Mouse (Mus musculus) brown adipose tissue, adult 24 weeks (tissue): ENCODE results near the gene Mdga2. TPM values are rescaled to one million over a fixed set of nuclear protein-coding genes. Genes with fewer than 3 reads are reported as not detected.
A peak's percentile ranks its signal among the peaks of the same experiment; 100 is the strongest.

ENCODE experiments used
- H3K27ac ChIP-seq: fragments of 200-500 bp; replicated peaks from 2 replicates; pipeline ENCODE4 v1.5.1; 2012; ENCODE audit warnings: low read depth, mild to moderate bottlenecking, low read length
- H3K4me1 ChIP-seq: fragments of 200-500 bp; 2 replicates; pipeline ENCODE4 v1.6.1; 2012; ENCODE audit warnings: low read length, mixed read lengths; ENCODE audit not compliant: control insufficient read depth, insufficient read depth, insufficient read length
- H3K4me3 ChIP-seq: fragments of 200-500 bp; 2 replicates; pipeline ENCODE4 v1.5.1; 2012; ENCODE audit warnings: low read depth, mild to moderate bottlenecking, low read length, moderate library complexity; ENCODE audit not compliant: insufficient read depth
- polyA plus RNA-seq: library from polyadenylated mRNA; stranded (reverse); fragments of >200 nt; gene quantifications from 2 replicates; pipeline ENCODE4 v1.2.4, GENCODE M21; 2012; ENCODE audit not compliant: missing spikeins, insufficient read depth, insufficient read length

Mdga2 gene
- polyA plus RNA-seq, result 0.20 and 0.29 TPM in 2 replicates

DNA sequence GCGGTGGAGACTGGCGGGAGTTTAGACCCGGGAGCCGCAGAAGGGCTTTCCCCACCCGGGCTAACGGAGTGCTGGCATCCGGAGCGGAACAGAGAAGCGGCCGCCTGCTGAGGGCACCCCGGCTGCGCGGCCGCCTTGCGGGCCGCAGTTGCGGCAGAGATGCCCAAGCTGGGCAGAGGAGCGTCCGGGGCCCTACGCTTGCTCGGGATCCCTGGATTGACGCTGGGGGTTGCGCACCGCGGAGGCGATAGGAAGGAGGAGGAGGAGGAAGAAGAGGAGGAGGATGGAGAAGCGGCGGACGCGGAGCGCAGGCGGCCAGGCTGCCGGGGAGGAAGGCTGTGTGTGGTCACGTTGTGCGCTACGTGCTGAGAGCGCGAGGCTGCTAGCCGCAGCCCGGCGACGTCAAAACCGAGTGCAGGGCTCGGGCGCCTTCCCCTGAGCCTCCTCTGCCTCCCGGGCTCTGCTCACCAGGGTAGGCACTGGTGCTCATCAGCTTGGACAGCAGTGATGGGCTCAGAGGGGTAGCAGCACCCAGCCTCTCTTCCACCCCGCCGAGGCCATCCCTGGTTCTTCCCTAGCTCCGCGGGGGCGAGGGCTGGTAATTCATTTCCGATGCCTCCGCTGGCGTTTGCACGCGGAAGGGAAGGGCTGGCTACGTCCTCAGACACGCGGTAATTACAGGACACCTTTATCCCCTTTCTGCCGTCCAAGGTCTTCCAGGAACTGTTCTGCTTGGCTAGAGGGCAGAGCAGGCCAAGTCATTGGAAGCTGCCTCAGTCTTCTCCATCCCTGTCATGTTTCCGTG is at the start of gene Mdga2:
Gene Mdga2 (minus strand): TSS at position 329 of the 805 bp plus-strand sequence.
- Histone ChIP-seq H3K4me3 (peak within 1 kb of the TSS; percentile 50), H3K27ac (no peak within 1 kb of the TSS), H3K4me1 (no peaks in the 10 kb centered on the region)

DNA sequence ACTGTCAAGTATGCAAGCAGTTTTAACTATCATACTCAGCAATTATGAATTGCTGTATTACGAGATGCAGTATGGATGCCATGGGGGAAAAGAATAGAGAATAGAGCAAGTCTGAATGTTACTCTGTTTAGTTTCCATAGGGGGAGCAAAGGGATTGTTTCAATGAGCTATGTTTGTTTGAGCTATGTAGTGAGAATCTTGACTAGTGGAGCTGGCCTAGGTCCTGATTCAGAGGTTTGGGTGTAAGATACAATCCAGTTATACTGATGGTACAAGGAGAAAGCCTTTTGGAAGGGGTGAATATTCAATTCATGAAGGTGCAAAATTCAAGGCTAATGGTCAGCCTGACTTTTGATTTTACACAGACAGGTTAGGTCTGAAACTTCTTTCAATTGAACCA is 45.1 kb upstream of the Mdga2 start:
- H3K4me1 ChIP-seq, result no peaks in the 10 kb centered on the region
- H3K4me3 ChIP-seq, result no peak overlapping the region
- H3K27ac ChIP-seq, result no peak overlapping the region

DNA sequence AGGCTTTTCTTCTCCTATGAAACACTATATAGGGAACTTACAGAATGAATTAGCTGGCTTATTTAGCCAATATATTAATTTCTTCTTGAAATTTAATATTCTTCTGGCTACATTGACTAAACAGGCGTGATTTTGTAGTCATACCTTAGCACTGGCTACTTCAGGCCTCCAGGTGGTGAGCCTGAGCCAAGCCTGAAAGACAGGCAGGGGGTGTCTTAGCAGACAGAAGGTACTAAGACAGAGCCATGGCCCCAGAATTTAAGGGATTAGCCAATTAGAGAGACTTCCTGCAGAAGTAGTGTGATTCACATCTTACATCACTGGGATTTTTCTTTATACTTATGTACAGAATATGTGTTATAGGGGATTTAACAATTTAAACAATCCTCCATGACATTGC is 1.2 kb upstream of the Mdga2 start:
- Histone ChIP-seq H3K27ac (no peak overlapping the region), H3K4me1 (no peaks in the 10 kb centered on the region)

DNA sequence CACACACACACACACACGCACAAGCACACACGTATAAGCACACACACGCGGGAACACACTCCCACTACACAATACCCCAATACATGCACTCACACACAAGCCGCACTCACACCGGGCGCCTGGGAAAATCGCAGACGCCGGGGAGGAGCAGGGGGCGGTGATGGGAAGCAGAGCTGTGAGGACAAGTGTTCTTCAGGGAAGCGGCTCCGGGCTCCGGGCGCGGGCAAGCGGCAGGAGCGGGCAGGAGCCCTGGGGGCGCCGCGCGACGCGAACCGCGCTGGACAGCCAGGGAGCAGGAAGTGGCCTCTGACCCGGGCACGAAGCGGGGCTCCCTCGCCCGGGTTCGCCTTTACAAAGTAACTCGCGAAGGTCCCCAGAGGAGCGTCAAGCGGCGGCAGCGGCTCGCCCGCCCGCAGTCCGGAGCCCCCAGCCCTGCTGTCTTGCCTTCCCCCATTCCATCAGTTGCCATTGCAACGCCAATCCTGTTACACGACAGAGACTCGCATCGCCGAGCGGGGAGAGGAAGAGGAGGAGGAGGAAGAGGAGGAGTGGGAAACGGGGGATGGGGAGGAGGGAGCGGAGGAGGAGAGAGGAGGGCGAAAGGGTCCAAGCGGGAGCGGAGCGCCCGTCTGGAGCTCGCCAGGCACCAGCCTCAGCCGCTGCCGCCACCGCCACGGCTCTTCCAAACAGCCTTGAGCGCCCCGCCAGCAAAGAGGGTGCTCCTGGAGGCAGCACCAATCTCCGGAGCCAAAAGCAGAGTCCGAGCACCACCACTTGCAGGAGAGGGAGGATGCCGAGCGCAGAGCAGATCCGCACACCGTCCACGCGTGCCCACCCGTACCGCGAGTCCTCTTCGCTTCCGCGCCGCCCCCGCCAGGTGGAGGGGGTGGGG is 774 bp downstream of the Mdga2 start:
- Histone ChIP-seq H3K4me3 (peak overlapping the region; percentile 50), H3K4me1 (no peaks in the 10 kb centered on the region), H3K27ac (no peak overlapping the region)

More for the DNA sequence above, 1.2 kb upstream of the Mdga2 start:
- H3K4me3 ChIP-seq, result no peak overlapping the region

DNA sequence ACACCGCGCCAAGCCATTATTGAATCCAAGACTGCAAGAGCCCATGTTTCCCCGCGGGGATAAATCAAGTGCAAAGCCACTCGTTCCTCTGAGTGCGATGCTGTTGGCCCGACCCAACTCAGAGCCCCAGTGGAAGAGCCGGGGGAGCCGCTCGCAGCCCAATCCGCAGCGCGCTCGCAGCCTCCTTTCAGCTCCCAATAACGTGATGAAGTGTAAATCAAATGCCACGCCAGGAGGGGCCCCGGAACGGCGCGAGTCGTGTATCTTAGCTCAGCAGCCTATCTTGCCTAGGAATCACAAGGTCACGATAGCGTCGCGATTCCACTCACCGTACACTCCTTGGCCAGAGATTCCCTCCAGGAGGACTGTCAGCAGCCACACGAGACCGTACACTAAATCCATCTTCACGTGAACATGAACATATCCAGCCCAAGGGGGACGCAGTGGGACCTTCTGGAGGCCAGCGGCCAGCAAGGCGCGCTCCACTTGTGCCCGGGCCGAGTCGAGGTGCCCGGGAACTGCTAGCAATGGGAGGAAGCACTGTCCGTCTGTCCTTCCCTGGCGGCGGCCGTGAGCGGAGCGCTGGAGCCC is 1.6 kb downstream of the Mdga2 start:
- peak overlapping the region; percentile 50 for H3K4me3 ChIP-seq
- no peaks in the 10 kb centered on the region for H3K4me1 ChIP-seq
- no peak overlapping the region for H3K27ac ChIP-seq

DNA sequence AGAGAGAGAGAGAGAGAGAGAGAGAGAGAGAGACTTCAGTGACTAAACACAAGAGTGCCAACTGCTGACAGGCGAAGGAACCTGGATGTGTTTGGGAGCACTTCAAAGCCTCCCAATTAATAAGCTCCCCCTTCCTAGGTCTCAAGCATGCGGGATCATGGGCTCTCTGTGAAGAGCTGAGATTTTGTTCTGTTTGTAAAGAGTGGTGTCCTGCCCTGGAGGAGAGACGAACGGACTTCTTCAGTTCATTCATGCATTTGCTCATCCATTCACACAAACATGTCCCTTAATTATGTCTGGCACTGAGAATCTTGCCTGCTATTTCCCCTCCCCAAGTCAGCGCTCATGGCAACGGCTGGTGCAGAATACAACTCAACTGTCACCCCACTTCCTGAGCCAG is 2.3 kb downstream of the Mdga2 start:
- Histone ChIP-seq H3K4me1 (no peaks in the 10 kb centered on the region), H3K27ac (no peak overlapping the region), H3K4me3 (no peak overlapping the region)

DNA sequence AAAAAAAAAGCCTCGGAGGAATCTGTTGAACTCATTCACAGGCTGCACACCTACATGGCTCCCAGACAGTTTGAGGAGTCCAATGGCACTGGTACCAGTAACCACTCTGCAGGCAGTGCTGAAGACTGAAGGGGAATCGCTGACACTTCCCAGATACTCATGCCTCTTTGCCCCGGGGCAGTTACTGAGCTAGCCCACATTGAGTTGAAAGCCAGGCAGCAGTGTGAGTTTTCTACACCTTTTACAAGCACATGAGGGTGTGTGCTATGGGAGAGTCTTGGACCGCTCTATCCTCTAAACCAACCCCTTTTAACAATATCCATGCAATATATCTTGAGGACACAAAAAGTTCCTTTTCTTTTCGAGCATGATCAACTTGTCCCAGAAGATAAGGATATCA is 2.8 kb downstream of the Mdga2 start:
- H3K4me1 ChIP-seq, result no peaks in the 10 kb centered on the region
- H3K4me3 ChIP-seq, result no peak overlapping the region
- no peak overlapping the region for H3K27ac ChIP-seq

DNA sequence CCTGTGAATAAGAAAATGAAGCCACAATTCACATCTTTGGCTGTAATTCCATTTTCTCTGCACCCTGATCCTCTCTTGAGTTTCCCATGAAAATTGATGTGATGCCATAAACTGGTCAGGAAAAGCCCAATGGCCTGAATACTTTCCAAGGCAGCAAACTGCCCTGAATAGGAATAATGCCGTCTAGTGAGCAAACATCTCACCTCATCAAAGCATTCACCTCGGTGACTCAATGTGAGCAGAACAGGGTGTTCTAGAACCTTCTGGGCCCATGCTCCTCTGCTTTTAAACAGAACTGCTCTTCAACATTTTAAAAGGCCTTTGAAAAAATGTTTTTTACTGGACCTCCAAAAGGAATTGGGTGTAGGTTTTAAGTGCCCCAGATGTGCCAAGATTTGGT is 9.5 kb downstream of the Mdga2 start:
- no peaks in the 10 kb centered on the region for H3K4me1 ChIP-seq
- no peak overlapping the region for H3K4me3 ChIP-seq
- no peak overlapping the region for H3K27ac ChIP-seq

DNA sequence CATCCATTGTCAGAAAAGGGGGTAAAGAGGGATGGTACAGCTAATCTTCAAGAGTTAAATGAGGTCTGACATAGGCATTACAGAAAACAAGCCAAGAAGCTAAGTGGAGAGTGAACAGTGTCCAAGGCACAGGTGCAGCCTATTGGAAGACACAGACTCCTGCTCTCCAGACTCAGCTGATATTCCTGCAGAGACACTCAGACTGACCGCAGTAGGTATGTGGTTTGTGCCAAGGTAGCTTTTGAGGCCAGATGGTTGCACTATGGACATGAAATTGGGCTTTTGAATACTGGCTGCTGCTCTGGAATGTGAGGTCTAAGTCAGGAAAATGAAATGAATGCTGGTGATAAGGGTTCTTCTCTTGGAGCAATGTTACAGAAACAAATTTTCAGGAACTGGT is 44.2 kb downstream of the Mdga2 start:
- H3K4me1 ChIP-seq, result no peaks in the 10 kb centered on the region
- no peak overlapping the region for H3K4me3 ChIP-seq
- H3K27ac ChIP-seq, result no peak overlapping the region

DNA sequence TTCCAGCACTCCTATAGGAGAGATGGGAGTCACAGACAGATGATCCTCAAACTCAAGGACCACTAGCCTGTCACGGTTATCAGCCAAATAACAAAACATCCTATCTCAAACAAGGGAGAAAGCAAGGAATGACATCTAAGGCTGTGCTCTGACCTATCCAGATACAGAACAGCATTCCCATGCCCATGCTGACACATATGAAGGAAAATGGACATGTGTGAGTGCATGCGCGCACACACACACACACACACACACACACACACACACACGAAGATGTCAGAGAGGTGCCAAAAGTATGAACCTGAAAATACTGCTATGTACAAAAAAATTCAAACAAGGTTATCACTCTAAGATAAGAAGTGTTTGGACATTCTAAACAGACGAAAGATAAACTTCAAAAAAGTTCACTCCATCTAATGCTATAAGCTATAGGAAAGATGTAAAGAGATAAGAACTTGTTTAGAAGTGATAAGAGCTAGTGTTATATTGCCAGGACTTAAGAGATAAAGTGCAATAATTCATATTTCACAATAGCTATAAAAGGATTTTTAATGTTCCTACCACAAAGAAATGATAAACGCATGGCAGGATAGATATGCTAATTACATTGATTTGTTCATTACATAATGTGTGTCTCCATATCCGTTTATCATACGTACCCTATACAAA is 65.6 kb downstream of the Mdga2 start:
- Histone ChIP-seq H3K4me3 (no peak overlapping the region), H3K27ac (no peak overlapping the region), H3K4me1 (no peaks in the 10 kb centered on the region)

DNA sequence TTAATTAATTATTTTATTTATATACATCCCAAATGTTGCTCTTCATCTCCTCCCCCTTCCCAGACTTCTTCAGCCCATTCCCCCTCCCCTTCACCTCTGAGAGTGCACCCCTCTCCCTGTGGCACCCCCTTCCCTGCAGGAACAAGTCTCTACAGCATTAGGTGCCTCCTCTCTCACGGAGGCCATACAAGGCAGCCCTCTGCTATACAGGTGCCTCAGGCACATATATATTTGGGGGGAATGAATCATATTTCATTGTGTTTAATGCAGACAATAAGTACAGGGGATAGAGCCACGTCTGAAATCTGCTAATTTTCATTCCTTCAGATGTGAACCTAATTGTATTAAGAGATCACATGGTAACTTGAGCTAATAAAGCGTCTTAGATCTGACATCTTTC is 69.3 kb downstream of the Mdga2 start:
- Histone ChIP-seq H3K27ac (no peak overlapping the region), H3K4me3 (no peak overlapping the region), H3K4me1 (no peaks in the 10 kb centered on the region)

DNA sequence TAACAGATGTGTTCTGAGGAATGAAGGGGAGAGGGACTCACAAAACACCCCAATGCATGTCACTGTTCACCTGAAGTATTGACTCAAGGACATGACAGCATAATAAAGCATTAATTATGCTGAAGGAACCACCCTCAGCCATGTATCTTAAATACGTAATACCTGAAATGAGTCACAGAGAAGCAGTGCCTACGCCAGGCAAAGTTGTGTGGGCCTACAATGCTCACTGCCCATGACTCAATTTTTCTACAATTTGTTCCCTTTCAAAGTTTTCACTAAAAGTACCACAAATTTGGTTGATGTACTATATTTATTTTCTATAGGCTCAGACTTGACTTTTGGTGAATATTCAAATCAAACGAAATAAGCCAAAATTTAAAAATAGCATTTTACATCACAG is 80.7 kb downstream of the Mdga2 start:
- no peak overlapping the region for H3K4me3 ChIP-seq
- no peak overlapping the region for H3K27ac ChIP-seq
- H3K4me1 ChIP-seq, result no peaks in the 10 kb centered on the region

DNA sequence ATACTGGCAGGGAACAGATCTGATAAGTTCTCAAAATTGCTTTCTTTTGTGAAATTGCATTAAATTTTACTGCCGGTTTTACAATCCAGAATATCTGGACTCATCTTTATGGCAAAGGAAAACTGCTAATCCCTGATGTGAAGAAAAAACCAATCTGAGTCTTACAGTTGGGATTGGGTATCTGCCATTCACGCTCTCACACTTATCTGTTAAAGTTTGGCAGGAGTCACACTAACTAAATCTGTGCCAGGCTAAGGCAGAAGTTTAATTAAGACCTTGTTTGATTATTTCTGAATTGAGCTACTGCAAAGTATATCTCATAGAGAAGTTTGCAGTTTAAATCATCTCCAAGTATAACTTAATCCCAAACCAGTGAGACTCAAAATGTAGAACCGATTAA is 82.2 kb downstream of the Mdga2 start:
- no peaks in the 10 kb centered on the region for H3K4me1 ChIP-seq
- no peak overlapping the region for H3K27ac ChIP-seq
- H3K4me3 ChIP-seq, result no peak overlapping the region

DNA sequence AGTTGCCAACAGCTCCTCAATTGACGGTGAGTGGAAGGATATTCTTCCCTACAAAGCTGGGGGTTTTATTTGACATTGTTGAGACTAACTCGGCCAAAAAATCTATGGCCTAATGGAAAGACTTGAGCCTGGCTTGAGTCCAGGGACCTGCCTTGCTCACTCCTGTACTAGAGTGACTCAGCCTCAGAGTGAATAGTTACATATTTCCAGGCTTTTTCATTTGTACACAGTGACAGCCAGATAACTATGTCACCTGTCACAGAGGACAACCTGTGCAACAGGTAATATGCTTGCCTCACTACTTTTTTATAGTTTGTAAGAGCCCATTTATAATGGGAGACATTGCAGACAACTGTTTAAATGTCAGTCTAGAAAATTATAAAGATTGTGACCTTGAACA is 94.9 kb downstream of the Mdga2 start:
- no peaks in the 10 kb centered on the region for H3K4me1 ChIP-seq
- no peak overlapping the region for H3K27ac ChIP-seq
- no peak overlapping the region for H3K4me3 ChIP-seq

DNA sequence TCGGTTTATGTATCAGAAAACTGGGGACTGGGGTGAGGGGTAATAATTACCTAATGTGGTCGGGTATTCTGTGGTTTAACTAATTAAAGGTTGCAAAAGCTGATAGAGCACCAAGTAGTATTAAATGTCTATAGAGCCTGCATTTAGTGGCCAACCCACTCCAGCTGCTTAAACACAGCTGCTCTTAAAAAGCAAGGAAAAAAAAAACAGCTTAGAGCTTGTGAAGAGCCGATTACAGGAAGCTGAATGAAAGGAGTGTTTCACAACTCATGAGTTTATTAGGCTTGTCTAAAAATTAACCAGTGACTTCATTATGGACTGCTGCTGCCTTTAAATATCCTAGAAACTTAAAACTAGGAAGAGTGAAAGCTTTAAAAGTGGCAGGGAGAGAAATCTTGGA is 98.5 kb downstream of the Mdga2 start:
- H3K4me3 ChIP-seq, result no peak overlapping the region
- no peaks in the 10 kb centered on the region for H3K4me1 ChIP-seq
- H3K27ac ChIP-seq, result no peak overlapping the region
